Mouse (Mus musculus) liver, embryonic 14.5 days (tissue): ENCODE data around the gene Plcb4.

Experiments
- CTCF ChIP-seq: IDR thresholded peaks from 2 replicates; pipeline ENCODE4 v1.5.1; 2016; ENCODE audit warnings: antibody characterized with exemption, low read depth, control low read depth
- EP300 ChIP-seq: IDR thresholded peaks from 2 replicates; pipeline ENCODE4 v1.6.1; 2016; ENCODE audit warnings: antibody characterized with exemption, low read depth

- TF ChIP-seq CTCF (no peak), EP300 (no peak)
Observed at GRCm38 (mm10) chr2:135749606-135750005, 90.8 kb downstream of the Plcb4 start.
